Mouse (Mus musculus) C2C12 (cell line): ENCODE measurements around the gene Hrnr.

ENCODE experiments used
- CTCF ChIP-seq: IDR thresholded peaks from one replicate; pipeline ENCODE4 v1.5.1; 2011; ENCODE audit not compliant: control insufficient read depth, insufficient read depth, insufficient read length
- MAX ChIP-seq: IDR thresholded peaks from one replicate; pipeline ENCODE4 v1.6.1; 2011; ENCODE audit warnings: mild to moderate bottlenecking, control low read depth
- MYOD1 ChIP-seq: IDR thresholded peaks from one replicate; pipeline ENCODE4 v1.6.1; 2011; ENCODE audit warnings: low read depth; ENCODE audit not compliant: control insufficient read depth, insufficient read length
- USF1 ChIP-seq: IDR thresholded peaks from one replicate; pipeline ENCODE4 v1.6.1; 2011; ENCODE audit warnings: low read depth, mild to moderate bottlenecking, control low read depth, moderate library complexity

DNA sequence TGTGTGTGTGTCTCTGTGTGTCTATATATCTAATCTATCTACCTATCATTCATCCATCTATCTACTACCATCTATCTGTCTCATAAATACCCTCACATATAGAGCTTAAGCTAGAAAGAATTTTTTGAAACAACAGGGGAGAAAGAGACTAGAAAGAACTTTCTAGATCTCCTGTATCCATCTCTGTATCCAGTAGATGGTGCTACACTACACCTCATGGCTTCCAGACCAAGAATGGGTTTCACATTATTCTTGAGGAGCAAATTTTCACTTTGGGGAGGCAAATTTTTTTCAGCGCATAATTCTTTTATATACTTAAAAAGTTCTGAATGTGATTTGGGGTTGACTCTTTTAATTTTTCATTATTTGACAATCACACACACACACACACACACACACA lies 5.2 kb upstream of the Hrnr start:
- TF ChIP-seq CTCF (no peak), MAX (no peak), MYOD1 (no peak), USF1 (no peak)
